Mouse (Mus musculus): Measurements from ENCODE around the gene Fgf22. TPM values are rescaled to one million over a fixed set of nuclear protein-coding genes. Genes with fewer than 3 reads are reported as not detected.
"Not testable (repeated sequence)": the region's sequence is repeated elsewhere in the genome, so short reads cannot be mapped to it uniquely, and the experiment has no call there.

The Fgf22 gene
- polyA plus RNA-seq, 1 experiment from 2014 or later: 0.36 TPM

DNA sequence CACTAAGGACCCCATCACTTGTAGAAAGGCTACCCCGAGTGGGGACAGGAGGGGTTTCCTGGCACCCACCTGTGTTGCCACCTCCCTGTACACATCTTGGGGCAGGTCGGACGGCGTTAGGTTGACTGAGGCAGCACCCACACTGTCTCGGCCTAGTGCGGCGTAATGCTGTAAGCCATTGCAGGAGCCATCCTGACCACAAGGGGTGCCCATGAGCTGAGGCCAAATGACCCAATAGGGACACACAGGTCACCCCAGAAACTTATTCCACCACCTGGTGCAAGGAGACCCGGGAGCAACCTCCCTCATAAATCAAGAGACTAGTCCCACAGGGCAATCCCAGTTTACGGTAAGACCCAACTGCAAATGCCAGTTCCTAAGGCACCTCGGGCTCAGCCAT, 16.6 kb upstream of the Fgf22 start:
- Histone ChIP-seq H3K4me1 (peaks cover 11% of the 10 kb centered on the region), H3K9me3 (peaks cover 45% of the 10 kb centered on the region), H3K36me3 (replicated peaks) (peaks cover 97% of the 10 kb centered on the region), H3K27ac (no peak overlapping the region), H3K4me3 (no peak overlapping the region), H3K27me3 (ENCODE audit: poor library complexity, severe bottlenecking) (peaks cover 35% of the 10 kb centered on the region)
- DNase-seq (ENCODE audit: extremely low spot score, low spot score): no peak
- 83% methylated on average over 10 of the region's 10 CpGs for WGBS

DNA sequence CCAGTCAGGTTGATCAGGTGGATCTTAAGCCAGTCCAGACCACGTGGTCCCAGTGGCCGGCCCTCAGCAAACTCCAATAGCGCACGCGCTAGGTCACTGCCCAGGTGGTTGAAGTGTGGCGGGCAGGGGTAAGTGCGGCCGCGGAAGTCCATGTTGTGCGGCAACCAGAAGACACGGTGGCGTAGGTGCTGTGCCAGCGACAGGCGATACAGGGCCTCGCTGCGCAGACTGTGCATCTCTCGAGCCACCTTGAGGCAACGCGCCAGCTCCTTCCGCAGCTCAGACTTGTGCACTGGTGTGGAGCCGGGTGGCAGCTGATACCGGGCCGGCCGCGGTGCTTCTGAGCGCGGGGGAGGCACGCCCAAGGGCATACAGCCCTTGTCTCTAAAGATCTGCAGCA, 15.6 kb upstream of the Fgf22 start:
- Histone ChIP-seq H3K27me3 (ENCODE audit: poor library complexity, severe bottlenecking) (peaks cover 31% of the 10 kb centered on the region), H3K27ac (no peak overlapping the region), H3K4me1 (peaks cover 11% of the 10 kb centered on the region), H3K4me3 (no peak overlapping the region), H3K36me3 (replicated peaks) (peaks cover 99% of the 10 kb centered on the region), H3K9me3 (peaks cover 45% of the 10 kb centered on the region)
- 95% methylated on average over 28 of the region's 28 CpGs for WGBS
- no peak for DNase-seq (ENCODE audit: extremely low spot score, low spot score)

DNA sequence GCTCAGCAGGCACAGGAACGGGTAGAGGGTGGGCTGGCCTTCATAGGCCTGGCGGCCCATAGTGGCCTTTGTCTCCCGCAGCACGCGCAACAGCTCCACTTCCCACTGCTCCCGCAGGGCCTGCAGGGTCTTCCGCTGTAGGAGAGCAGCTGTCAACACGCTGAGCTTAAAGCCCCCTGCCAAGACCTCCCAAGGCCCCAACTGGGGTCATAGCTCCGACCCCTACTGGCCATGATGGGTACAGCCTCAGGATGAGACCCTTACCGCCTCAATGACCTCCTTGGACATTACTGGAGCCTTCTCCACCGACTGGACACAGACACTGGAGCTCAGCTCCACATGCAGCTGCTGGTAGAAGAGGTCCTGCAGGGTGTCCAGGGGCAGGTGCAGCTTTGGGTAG, 14.0 kb upstream of the Fgf22 start:
- H3K27me3 ChIP-seq (ENCODE audit: poor library complexity, severe bottlenecking): peaks cover 14% of the 10 kb centered on the region
- H3K27ac ChIP-seq: no peak overlapping the region
- H3K36me3 ChIP-seq (replicated peaks): peaks cover 86% of the 10 kb centered on the region
- 64% methylated on average over 11 of the region's 11 CpGs for WGBS
- no peak overlapping the region for H3K4me3 ChIP-seq
- peaks cover 37% of the 10 kb centered on the region for H3K9me3 ChIP-seq
- H3K4me1 ChIP-seq: peaks cover 8% of the 10 kb centered on the region
- DNase-seq (ENCODE audit: extremely low spot score, low spot score): no peak

DNA sequence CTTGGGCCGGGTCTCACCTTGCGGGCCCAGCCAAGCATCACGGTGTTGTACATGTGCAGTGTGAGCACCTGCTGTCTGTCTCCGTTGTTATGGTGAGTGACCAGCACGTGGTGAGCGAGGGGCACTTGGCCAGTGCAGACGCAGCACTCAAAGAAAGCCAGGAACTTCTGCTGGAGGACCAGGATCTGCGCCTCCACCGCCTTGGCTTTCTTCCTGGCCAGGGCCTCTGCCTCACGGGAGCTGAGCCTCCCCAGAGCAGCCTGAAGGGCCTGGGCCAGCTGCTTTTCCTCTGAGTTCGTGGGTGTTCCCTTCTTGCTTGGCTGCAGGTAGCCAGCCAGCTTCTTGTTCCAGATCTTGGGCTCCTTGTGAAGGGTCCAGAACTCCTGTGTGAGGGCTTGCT, 11.7 kb upstream of the Fgf22 start:
- WGBS: 91% methylated on average over 11 of the region's 11 CpGs
- Histone ChIP-seq H3K4me1 (peaks cover 20% of the 10 kb centered on the region), H3K9me3 (peaks cover 29% of the 10 kb centered on the region), H3K27me3 (ENCODE audit: poor library complexity, severe bottlenecking) (no peaks in the 10 kb centered on the region), H3K36me3 (replicated peaks) (peaks cover 63% of the 10 kb centered on the region), H3K4me3 (no peak overlapping the region), H3K27ac (no peak overlapping the region)
- DNase-seq (ENCODE audit: extremely low spot score, low spot score): no peak

DNA sequence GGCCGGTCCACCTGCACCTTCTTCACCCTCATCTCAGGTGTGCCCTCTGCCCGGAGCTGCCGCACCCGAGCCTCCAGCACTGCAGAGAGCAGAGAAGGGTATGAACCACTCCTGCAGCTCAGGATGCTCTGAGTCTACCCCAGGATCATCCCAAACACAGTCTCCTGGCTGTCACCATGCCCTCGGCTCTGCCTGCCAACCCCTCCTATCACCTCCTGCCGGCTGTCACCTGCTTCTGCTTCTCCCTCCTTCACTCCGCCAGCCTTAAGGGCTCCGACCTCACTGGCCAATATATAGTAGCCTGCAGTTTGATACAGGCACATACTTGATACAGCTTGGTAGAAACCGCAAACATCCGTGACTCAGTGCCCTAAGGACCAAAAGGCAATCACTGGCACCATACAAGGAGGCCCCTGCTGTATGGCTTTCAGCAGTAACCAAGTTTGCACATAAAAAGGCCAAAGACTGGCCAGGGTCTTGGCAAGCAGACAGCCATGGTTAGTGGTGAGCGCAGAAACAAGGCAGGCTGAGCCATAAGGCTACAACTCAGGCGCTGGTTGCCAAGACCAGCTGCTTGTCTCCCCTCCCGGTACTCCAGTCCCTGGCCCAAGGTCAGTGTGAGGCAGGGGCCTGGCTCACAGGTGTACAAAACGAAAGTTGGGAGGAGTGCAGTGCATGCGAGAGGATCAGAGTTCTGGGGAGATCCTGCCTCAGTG, 11.1 kb upstream of the Fgf22 start:
- Histone ChIP-seq H3K4me3 (no peak overlapping the region), H3K36me3 (replicated peaks) (peaks cover 57% of the 10 kb centered on the region)
- WGBS: 94% methylated on average over 15 of the region's 15 CpGs

DNA sequence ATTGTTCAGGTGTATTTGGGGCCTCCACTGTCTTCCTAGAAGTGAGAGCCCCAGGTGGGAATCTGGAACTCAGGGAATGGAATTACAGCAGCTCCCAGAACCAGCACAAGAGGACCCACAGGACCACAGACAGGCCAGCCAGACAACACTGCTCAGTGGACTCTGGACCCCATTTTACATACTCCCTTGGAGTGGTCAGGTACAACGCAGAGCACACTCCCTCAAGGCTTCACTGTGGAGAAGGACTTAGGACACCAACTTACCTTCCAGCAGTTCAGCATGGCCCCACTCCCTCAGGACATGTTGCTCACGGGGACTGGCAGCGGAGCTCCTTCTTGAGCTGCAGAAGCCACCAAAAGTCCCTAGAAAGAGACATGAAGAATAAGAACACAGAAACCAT, 9.5 kb upstream of the Fgf22 start:
- DNase-seq (ENCODE audit: extremely low spot score, low spot score): no peak
- Histone ChIP-seq H3K4me1 (peaks cover 20% of the 10 kb centered on the region), H3K27me3 (ENCODE audit: poor library complexity, severe bottlenecking) (no peaks in the 10 kb centered on the region), H3K4me3 (peak overlapping the region; percentile 70), H3K27ac (no peak overlapping the region), H3K36me3 (replicated peaks) (peaks cover 41% of the 10 kb centered on the region), H3K9me3 (peaks cover 6% of the 10 kb centered on the region; the same call in 1 of the 2 replicates)
- 93% methylated on average over 3 of the region's 3 CpGs for WGBS

More for the DNA sequence above, 11.1 kb upstream of the Fgf22 start:
- Histone ChIP-seq H3K27ac (no peak overlapping the region), H3K4me1 (peaks cover 20% of the 10 kb centered on the region), H3K27me3 (ENCODE audit: poor library complexity, severe bottlenecking) (no peaks in the 10 kb centered on the region), H3K9me3 (peaks cover 22% of the 10 kb centered on the region)
- no peak for DNase-seq (ENCODE audit: extremely low spot score, low spot score)

DNA sequence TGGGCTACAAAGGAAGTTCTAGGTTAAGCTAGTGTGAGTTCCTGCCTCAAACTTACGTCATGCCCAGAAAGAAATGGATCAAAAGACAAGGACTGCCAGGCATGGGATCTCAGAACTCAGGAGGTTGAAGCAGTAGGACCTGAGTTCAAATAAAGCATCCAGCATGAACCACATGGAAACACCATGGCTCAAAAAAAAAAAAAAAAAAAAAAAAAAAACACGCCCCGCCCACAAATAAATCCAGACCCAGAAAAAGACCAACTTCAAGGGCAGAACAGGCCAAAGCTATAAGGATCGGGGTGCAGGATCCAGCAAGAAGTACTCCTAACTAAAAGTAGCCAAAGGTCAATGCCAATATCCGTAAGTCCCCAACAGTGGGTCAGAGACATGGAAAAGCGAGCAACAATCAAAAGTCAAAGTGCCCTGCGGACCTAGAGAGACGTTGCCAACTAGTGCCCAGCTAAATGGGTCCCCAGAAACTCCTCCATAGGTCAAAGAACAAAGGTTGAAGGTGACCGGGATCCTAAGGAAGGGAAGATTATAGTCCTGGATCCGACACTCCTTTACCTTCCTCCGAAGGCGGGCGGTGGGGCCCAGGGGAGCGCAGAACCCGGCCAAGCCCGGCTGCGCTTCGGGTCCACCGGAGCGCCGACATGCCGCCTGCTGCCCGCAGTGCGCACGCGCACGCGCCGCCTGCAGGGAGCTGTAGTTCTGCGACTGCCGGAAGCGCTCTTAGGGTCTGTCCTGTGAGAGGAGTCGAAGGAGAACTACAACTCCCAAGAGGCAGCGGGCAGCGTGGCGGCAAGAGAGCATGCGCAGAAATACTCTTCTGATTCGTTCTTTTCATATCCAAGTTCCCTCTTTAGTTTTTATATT, 8.7 kb upstream of the Fgf22 start, which contains the start of gene Polrmt:
Polrmt (minus strand) TSS at position 684 of the 876 bp plus-strand sequence.
- DNase-seq (ENCODE audit: extremely low spot score, low spot score): peak; percentile 95
- peak within 1 kb of the TSS; percentile 80 for H3K27ac ChIP-seq
- H3K27me3 ChIP-seq (ENCODE audit: poor library complexity, severe bottlenecking): no peaks in the 10 kb centered on the region
- WGBS: 4% methylated on average over 38 of the region's 38 CpGs
- peaks cover 20% of the 10 kb centered on the region for H3K4me1 ChIP-seq
- peak within 1 kb of the TSS; percentile 70 for H3K4me3 ChIP-seq
- H3K36me3 ChIP-seq (replicated peaks): peaks cover 33% of the 10 kb centered on the region
- H3K9me3 ChIP-seq: no peaks in the 10 kb centered on the region

DNA sequence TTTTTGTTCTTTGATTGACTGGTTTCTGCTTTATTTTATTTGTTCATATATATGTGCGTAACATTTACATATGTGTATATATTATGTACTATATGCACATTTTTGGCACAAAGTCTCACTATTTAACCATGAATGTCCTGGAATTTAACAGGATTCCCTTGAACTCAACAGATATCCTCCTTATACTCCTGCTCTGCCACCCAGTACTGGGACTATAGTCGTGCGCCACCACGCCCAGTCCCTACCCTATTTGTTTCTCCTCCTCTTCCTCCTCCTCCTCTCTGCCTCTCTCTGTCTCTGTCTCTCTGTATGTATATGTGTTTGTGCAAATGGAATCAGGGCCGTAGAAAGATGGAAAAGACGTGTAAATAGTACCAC, 8.1 kb upstream of the Fgf22 start:
- 24% methylated on average over 6 of the region's 6 CpGs for WGBS
- peak overlapping the region; percentile 70 for H3K4me3 ChIP-seq

DNA sequence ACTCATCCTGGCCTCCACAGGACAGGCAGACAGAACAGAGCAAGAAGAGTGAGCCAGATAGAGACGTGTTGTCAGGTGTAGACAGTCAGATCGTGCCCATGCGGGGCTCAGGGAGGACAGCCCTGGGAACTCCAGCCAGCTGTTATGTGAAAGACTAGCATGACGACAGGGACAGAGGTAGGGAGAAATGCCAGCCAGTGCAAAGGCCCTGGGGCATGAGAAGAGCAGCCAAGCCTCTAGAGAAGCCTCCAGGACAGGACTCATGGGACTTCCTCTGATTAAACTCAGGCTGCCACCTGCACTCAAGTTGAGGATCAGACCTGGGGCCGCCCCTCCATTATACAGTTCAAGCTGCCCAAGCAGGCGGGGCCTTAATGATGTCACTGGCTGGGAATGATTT, 6.4 kb upstream of the Fgf22 start:
- WGBS: 84% methylated on average over 6 of the region's 6 CpGs

More for the DNA sequence above, 8.1 kb upstream of the Fgf22 start:
- Histone ChIP-seq H3K36me3 (replicated peaks) (peaks cover 27% of the 10 kb centered on the region), H3K9me3 (no peaks in the 10 kb centered on the region), H3K27ac (peak overlapping the region; percentile 74), H3K27me3 (ENCODE audit: poor library complexity, severe bottlenecking) (no peaks in the 10 kb centered on the region), H3K4me1 (peaks cover 20% of the 10 kb centered on the region)
- no peak for DNase-seq (ENCODE audit: extremely low spot score, low spot score)

DNA sequence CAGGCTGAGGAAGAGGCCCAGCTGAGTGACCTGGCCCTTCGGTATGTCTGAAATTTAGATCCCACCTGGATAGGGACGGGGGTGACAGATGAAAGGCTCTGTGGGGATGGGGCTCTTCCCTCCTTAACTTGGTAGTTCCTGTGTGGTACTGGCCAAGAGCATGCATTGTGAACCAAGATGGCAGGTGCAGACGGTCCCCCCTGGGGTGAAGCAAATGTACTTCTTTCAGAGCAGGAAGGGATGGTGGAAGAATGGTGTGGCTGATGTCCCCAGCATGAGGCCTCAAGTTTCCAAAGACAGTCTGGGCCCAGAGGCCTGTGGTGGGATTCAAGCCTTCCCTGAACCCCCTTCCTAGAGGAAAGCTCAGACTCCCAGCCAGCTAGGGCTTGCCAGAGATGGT, 978 bp downstream of the Fgf22 start:
- no peaks in the 10 kb centered on the region for H3K9me3 ChIP-seq
- peaks cover 57% of the 10 kb centered on the region for H3K36me3 ChIP-seq (replicated peaks)
- H3K27me3 ChIP-seq (ENCODE audit: poor library complexity, severe bottlenecking): peaks cover 16% of the 10 kb centered on the region
- no peak overlapping the region; the same call in 1 of the 2 replicates for H3K4me3 ChIP-seq
- H3K4me1 ChIP-seq: peaks cover 13% of the 10 kb centered on the region
- 84% methylated on average over 3 of the region's 3 CpGs for WGBS
- no peak overlapping the region for H3K27ac ChIP-seq
- no peak for DNase-seq (ENCODE audit: extremely low spot score, low spot score)

More for the DNA sequence above, 6.4 kb upstream of the Fgf22 start:
- no peak overlapping the region for H3K27ac ChIP-seq
- H3K36me3 ChIP-seq (replicated peaks): peaks cover 11% of the 10 kb centered on the region
- DNase-seq (ENCODE audit: extremely low spot score, low spot score): no peak
- peaks cover 20% of the 10 kb centered on the region for H3K4me1 ChIP-seq
- no peaks in the 10 kb centered on the region for H3K9me3 ChIP-seq
- no peak overlapping the region for H3K4me3 ChIP-seq
- H3K27me3 ChIP-seq (ENCODE audit: poor library complexity, severe bottlenecking): no peaks in the 10 kb centered on the region

DNA sequence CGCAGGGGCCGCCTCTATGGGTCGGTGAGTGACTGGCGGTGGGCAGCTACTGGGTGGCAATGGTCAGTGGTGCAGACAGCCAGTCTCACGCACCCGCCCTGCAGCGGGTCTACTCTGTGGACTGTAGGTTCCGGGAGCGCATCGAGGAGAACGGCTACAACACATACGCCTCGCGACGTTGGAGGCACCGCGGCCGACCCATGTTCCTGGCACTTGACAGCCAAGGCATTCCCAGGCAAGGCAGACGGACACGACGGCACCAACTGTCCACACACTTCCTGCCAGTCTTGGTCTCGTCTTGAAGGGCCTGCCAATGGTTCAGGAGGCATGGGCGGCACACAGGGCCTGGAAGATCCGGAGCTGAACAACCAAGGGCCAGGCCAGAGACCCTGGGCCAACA, 1.8 kb downstream of the Fgf22 start:
- WGBS: 92% methylated on average over 24 of the region's 24 CpGs
- peaks cover 65% of the 10 kb centered on the region for H3K36me3 ChIP-seq (replicated peaks)
- DNase-seq (ENCODE audit: extremely low spot score, low spot score): no peak

DNA sequence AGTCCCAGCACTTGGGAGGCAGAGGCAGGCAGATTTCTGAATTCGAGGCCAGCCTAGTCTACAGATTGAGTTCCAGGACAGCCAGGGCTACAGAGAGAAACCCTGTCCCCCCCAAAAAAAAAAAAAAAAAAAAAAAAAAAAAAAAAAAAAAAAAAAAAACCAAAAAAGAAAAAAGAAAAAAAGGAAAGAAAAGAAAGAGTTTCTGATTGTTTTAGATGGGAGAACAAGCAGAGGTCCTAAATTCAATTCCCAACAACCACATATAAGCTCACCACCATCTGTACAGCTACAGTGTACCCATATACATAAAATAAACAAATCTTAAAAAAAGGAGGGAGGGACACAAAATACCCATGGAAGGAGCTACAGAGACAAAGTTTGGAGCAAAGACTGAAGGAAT, 4.8 kb downstream of the Fgf22 start:
- Histone ChIP-seq H3K36me3 (replicated peaks) (peaks cover 92% of the 10 kb centered on the region), H3K27me3 (ENCODE audit: poor library complexity, severe bottlenecking) (peaks cover 16% of the 10 kb centered on the region), H3K4me1 (peaks cover 27% of the 10 kb centered on the region)
- DNase-seq (ENCODE audit: extremely low spot score, low spot score); H3K9me3 ChIP-seq; H3K4me3 ChIP-seq; H3K27ac ChIP-seq: not testable (repeated sequence)
- 100% methylated on average over 1 of the region's 1 CpGs for WGBS

More for the DNA sequence above, 1.8 kb downstream of the Fgf22 start:
- Histone ChIP-seq H3K4me1 (peaks cover 13% of the 10 kb centered on the region), H3K4me3 (no peak overlapping the region), H3K9me3 (no peaks in the 10 kb centered on the region), H3K27ac (no peak overlapping the region), H3K27me3 (ENCODE audit: poor library complexity, severe bottlenecking) (peaks cover 16% of the 10 kb centered on the region)
